16 mouse cellular contexts compared by ENCODE assay signal in the genomic region with DNA sequence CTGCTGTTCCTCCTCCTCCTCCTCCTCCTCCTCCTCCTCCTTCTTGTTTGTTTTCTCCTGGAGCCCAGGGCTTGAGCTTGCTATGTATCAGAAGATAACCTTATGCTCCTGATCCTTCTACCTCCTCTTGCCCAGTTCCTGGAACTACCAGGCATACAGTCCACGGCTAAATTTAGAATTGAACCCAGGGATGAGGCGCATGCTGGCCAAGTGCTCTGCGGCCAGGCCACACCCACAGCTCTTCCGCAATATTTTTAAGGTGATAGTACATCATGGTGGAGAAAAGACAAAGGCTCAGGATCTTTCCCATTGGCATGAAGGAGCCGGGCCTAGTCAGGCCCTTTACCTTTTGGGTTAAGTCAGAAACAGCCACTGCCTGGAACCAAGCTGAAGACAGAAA.
DNase-seq lines count a peak whose midpoint lies in the region; ATAC-seq and TF ChIP-seq lines count a peak whose summit lies in the region.
"Had no signal": no experiment of that assay in that cellular context is flagged by ENCODE, and none has a peak within 500 bp of the region (broad histone marks: within the 10 kb centered on the region; RNA-seq: fewer than 3 reads in every experiment).

No protein-coding gene starts in this region.

- no peaks in the 10 kb centered on the region for H3K36me3 ChIP-seq in kidney, adult 2 months (ENCODE audit: control insufficient read depth, insufficient read depth, low read length)
- no peaks in the 10 kb centered on the region for H3K36me3 ChIP-seq in myocyte (ENCODE audit: control insufficient read depth, insufficient read depth)
- no peaks in the 10 kb centered on the region for H3K36me3 ChIP-seq in midbrain, embryonic 11.5 days (ENCODE audit: control insufficient read depth, insufficient read depth, low read length)
- H3K36me3 ChIP-seq: hindbrain, embryonic 12.5 days; lung, embryonic 15.5 days had no signal

- no peak for TF ChIP-seq CTCF in kidney, adult 2 months (conservative IDR thresholded peaks at IDR 0.05; ENCODE audit: insufficient read depth, insufficient read length, low read depth, low read length)

- H3K27me3 ChIP-seq in kidney, adult 2 months (replicated peaks; ENCODE audit: control insufficient read depth, insufficient read depth, low read length) = no peaks in the 10 kb centered on the region
- H3K27me3 ChIP-seq in myocyte (ENCODE audit: control insufficient read depth, insufficient read depth, insufficient read length) = no peaks in the 10 kb centered on the region
- H3K27me3 ChIP-seq in midbrain, embryonic 11.5 days (ENCODE audit: control insufficient read depth, insufficient read depth, low read length) = no peaks in the 10 kb centered on the region
- H3K27me3 ChIP-seq: hindbrain, embryonic 12.5 days; lung, embryonic 15.5 days had no signal

- ATAC-seq in midbrain, embryonic 11.5 days (ENCODE audit: low FRiP score) = no peak
- ATAC-seq: intestine, embryonic 16.5 days had no signal

- no peak overlapping the region for H3K27ac ChIP-seq in kidney, adult 2 months (ENCODE audit: insufficient read depth, low read depth, low read length)
- H3K27ac ChIP-seq in midbrain, embryonic 11.5 days (ENCODE audit: low read depth, low read length) = no peak overlapping the region
- H3K27ac ChIP-seq: hindbrain, embryonic 12.5 days; hindbrain, postnatal 0 days; lung, embryonic 15.5 days; stomach, postnatal 0 days had no signal

- H3K4me3 ChIP-seq in kidney, adult 2 months (ENCODE audit: insufficient read depth, low read depth, low read length) = no peak overlapping the region
- no peak overlapping the region for H3K4me3 ChIP-seq in myocyte
- no peak overlapping the region for H3K4me3 ChIP-seq in midbrain, embryonic 11.5 days (ENCODE audit: low read depth, low read length)
- H3K4me3 ChIP-seq: erythroblast, embryonic 14.5 days; hindbrain, embryonic 12.5 days; lung, embryonic 15.5 days had no signal

- TF ChIP-seq POLR2A in kidney, adult 2 months (IDR thresholded peaks at IDR 0.05; ENCODE audit: low read depth, low read length) = no peak
- no peak for TF ChIP-seq POLR2A in myocyte (IDR thresholded peaks at IDR 0.05; ENCODE audit: insufficient read length, low read depth)

- no peaks in the 10 kb centered on the region for H3K79me2 ChIP-seq in myocyte (ENCODE audit: control insufficient read depth, insufficient read depth)

- no peak overlapping the region for H3K4me2 ChIP-seq in myocyte (ENCODE audit: low read depth)
- H3K4me2 ChIP-seq in midbrain, embryonic 11.5 days = no peak overlapping the region
- H3K4me2 ChIP-seq: heart, embryonic 11.5 days; hindbrain, embryonic 12.5 days; lung, embryonic 15.5 days had no signal

- H3ac ChIP-seq in myocyte (ENCODE audit: control insufficient read depth, insufficient read length) = no peak overlapping the region

- H3K4me1 ChIP-seq in kidney, adult 2 months (ENCODE audit: control insufficient read depth, insufficient read depth, low read length) = no peaks in the 10 kb centered on the region
- no peaks in the 10 kb centered on the region for H3K4me1 ChIP-seq in midbrain, embryonic 11.5 days (ENCODE audit: control insufficient read depth, insufficient read depth, low read length)
- H3K4me1 ChIP-seq: hindbrain, embryonic 12.5 days; lung, embryonic 15.5 days had no signal

- WGBS in kidney, adult 2 months = 37% methylated on average over 5 of the region's 5 CpGs
- WGBS in midbrain, embryonic 11.5 days = 92% methylated on average over 5 of the region's 5 CpGs

- peak; percentile 46 for DNase-seq in cerebellum, postnatal 25 days
- DNase-seq in cerebellum, adult 11 months = no peak
- DNase-seq in kidney, adult 2 months = peak; percentile 43
- DNase-seq in kidney, postnatal 25 days = no peak
- DNase-seq in adipocyte (ENCODE audit: low spot score) = peak; percentile 58
- no peak for DNase-seq in midbrain, embryonic 11.5 days (ENCODE audit: low spot score, missing footprints)
- DNase-seq in right cerebral cortex, postnatal 4 days = no peak

- no peaks in the 10 kb centered on the region for H3K9me3 ChIP-seq in midbrain, embryonic 11.5 days (ENCODE audit: control insufficient read depth, low read length)
- H3K9me3 ChIP-seq: hindbrain, embryonic 12.5 days; lung, embryonic 15.5 days had no signal

- no peak overlapping the region for H3K9ac ChIP-seq in midbrain, embryonic 11.5 days (ENCODE audit: low read length)
- H3K9ac ChIP-seq: forebrain, postnatal 0 days; hindbrain, embryonic 12.5 days; lung, embryonic 15.5 days had no signal

TF ChIP-seq in myocyte, 11 proteins besides CTCF, POLR2A, EP300 and RAD21:
- TF ChIP-seq SRF (IDR thresholded peaks at IDR 0.05; ENCODE audit: control insufficient read depth, insufficient read length, low read depth) (no peak), TCF12 (IDR thresholded peaks at IDR 0.05; ENCODE audit: insufficient read depth, poor library complexity, severe bottlenecking) (no peak), MYOG (IDR thresholded peaks at IDR 0.05; ENCODE audit: control insufficient read depth in 1 of 3, insufficient read depth in 1 of 3, insufficient read length in 2 of 3, low read depth in 2 of 3) (no peak), CEBPB (IDR thresholded peaks at IDR 0.05; ENCODE audit: insufficient read depth, poor library complexity, severe bottlenecking) (peak; percentile 69; the same call in 1 of the 2 replicates)

Comparison
In these comparisons a context has a peak if more than half of its experiments do, and no peak if none do; other contexts are left out.
1. DNase-seq: peak in cerebellum, postnatal 25 days (2 of 2), kidney, adult 2 months (single experiment) and adipocyte (single experiment); none in cerebellum, adult 11 months (single experiment), kidney, postnatal 25 days (0 of 2), midbrain, embryonic 11.5 days (single experiment) and right cerebral cortex, postnatal 4 days (single experiment).